Mouse (Mus musculus) left cerebral cortex, adult 8-10 months (tissue): ENCODE results near the gene Olfr127. TPM values are rescaled to one million over a fixed set of nuclear protein-coding genes. Genes with fewer than 3 reads are reported as not detected.
"Not testable (repeated sequence)": the region's sequence is repeated elsewhere in the genome, so short reads cannot be mapped to it uniquely, and the experiment has no call there.

Experiments
- DNase-seq, 2 experiments: peaks; one replicate each; pipeline ENCODE4 v3.0.0; 2022; ENCODE audit warnings: low spot score in 2 of 2
- total RNA-seq, 4 experiments: library from RNA; stranded (reverse); gene quantifications; 2 replicates each; pipeline ENCODE4 v1.2.4; 2022

Olfr127 gene
- total RNA-seq, result not detected

DNA sequence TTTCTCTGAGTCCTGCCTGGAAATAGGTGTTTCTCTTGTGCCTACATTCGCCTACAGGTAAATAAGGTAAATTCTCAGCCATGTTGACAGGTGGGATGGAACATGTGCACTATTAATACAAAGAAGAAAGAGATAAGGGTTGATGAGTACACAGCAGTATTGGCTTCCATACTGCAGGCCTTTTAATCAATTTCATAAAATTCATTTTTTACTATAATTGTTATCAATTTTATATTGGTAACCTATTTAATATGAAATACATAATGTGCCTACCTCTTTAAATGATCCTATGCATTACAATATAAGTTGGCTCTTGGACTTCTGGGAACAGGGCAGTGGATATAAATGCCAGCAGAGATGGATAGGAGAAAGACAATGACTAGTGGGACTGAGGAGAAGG is at the start of gene Olfr127:
Gene Olfr127 (plus strand): TSS at position 301 of the 400 bp plus-strand sequence.
- DNase-seq, result no peak

DNA sequence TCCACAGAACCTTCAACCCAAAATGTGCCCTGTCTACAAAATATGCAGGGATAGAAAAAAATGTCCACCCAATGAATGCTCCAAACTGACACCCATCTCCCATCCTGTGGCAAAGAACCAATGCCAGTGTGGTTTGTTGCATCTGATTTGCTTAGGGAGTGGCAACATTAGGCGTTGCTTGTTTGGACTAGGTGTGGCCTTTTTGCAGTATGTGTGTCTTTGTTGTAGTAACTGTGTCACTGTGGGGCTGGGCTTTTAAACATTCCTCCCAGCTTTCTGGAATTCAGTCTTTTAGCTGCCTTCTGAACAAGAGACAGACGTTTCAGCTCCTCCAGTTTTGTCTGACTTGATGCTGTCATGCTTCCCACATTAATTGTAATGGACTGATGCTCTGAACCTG is 36.3 kb upstream of the Olfr127 start:
- DNase-seq, result no peak

DNA sequence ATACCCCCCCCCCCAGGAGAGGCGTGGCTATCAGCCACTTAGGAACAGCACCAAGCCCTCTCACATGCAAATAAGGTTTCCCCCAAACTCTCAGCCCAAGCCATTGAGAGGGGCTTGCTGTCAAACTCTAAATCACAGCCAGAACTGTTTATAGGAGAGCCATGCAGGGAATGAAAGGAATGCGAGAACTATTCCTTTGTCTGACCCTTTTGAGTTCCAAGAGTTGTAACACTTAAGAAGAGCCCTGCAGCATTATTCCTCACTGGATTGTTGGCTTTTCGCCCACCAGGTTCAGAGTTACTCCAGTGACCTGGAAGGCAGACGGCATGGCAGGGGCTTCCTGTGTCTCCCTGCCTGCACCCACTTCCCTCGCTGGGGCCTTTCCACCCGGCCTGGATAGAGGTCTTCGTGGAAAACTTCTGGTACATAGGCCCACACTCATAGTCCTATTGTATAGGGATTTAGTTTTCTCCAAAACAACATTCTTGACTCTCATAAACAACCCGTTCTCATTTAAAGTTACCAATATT is 30.5 kb upstream of the Olfr127 start:
- DNase-seq, result no peak

DNA sequence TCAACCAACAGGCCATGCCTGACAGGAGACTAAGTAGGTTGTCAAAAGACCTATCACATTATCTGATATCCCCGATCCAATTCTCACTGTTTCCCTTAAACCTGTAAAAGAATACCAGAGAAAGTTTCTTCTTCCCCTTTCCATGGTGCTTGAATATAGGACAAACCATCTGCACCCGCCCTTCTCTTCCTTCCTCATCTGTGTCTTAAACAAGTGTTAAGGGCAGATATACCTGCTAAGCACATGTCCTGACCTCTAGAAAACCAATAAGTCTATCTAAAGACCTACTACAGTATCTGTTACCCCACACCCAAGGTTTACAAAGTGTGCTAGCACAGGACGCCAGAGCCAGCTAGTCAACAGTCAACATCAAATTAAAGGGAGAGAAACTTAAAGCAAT is 26.4 kb upstream of the Olfr127 start:
- DNase-seq, result no peak

DNA sequence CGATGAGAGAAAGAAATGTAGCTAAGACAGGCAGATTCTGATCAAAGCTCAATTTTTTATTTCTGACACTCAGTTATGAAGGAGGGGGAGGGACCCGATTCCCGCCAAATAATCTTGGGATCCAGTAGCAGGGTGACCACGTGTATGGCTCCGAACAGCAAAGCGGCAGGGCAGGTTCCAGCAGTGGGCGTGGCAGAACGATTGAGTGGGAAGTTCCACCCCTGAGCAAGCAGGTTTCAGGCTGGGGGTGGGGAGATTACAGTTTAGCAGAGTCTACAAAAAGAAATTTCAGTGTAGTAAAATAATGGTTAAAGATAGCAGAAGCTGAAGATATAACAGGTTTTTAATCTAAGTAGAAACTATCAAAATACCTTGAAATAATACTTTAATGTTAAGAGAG is 6.6 kb downstream of the Olfr127 start:
- DNase-seq, result not testable (repeated sequence)

DNA sequence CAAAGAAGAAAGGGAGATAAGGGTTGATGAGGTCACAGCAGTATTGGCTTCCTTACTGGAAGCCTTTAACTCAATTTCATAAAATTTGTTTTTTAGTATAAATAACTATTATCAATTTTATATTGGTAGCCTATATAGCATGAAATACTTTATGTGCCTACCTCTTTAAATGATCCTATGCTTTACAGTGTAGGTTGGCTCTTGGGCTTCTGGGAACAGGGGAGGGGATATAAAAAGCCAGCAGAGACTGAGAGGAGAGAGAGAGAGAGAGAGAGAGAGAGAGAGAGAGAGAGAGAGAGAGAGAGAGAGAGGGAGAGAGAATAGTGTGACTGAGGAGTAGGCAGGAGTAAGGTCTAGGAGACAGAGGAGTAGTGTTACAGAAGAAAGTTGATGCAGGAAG is 20.0 kb downstream of the Olfr127 start, which contains the start of gene Olfr128:
Gene Olfr128 (plus strand): TSS at position 301 of the 400 bp plus-strand sequence.
- no peak for DNase-seq

DNA sequence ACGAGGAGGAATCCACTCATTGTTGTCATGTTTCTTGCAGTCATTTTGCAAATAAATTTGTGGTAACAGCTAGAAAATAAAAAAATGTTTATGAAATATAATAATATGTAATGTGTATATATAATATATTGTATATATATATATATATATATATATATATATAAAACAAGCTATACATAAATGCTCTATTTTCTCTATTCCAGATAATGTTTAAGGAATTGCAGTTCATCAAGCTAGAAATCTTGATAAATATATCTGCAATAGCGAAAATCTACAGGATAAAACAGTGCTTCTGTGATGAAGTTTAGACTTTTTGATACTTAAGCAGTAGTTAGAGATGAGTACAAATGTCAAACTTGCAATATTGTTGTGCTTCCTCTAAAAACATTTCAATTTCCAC is 52.7 kb downstream of the Olfr127 start, which contains the start of gene Olfr761:
Gene Olfr761 (minus strand): TSS at position 101 of the 400 bp plus-strand sequence.
- no peak for DNase-seq

Other genes with a start within 250 kb of the Olfr127 start
- gene Olfr117, start 236.7 kb upstream of the Olfr127 start, total RNA-seq, result not detected
- not detected for gene Olfr118, start 233.4 kb upstream of the Olfr127 start, total RNA-seq
- gene Olfr119, start 203.9 kb upstream of the Olfr127 start, total RNA-seq, result not detected
- not detected for gene Olfr120, start 178.6 kb upstream of the Olfr127 start, total RNA-seq
- not detected for gene Olfr121, start 151.6 kb upstream of the Olfr127 start, total RNA-seq
- gene Olfr122, start 131.8 kb upstream of the Olfr127 start, total RNA-seq, result not detected
- gene Olfr123, start 106.9 kb upstream of the Olfr127 start, total RNA-seq, result not detected
- not detected for gene Olfr124, start 100.5 kb upstream of the Olfr127 start, total RNA-seq
- gene Olfr125, start 67.5 kb upstream of the Olfr127 start, total RNA-seq, result not detected
- not detected for gene Olfr126, start 53.0 kb upstream of the Olfr127 start, total RNA-seq
- not detected for gene Olfr128, start 20.1 kb downstream of the Olfr127 start, total RNA-seq
- not detected for gene Olfr761, start 52.6 kb downstream of the Olfr127 start, total RNA-seq
- gene Olfr129, start 159.6 kb downstream of the Olfr127 start, total RNA-seq, result not detected
- not detected for gene Olfr130, start 163.5 kb downstream of the Olfr127 start, total RNA-seq
- gene Olfr131, start 188.3 kb downstream of the Olfr127 start, total RNA-seq, result not detected
- gene Olfr132, start 234.1 kb downstream of the Olfr127 start, total RNA-seq, result not detected
- gene Olfr133, start 244.8 kb downstream of the Olfr127 start, total RNA-seq, result not detected